Mouse (Mus musculus) forebrain, embryonic 12.5 days (tissue): Measurements from ENCODE around the gene Gab2. TPM values are rescaled to one million over a fixed set of nuclear protein-coding genes. Genes with fewer than 3 reads are reported as not detected.

Experiments used
- ATAC-seq: fragments of 200-750 bp; cut with Nextera tagmentation; 2 replicates; pipeline ENCODE4 v1.8.0; 2017; ENCODE audit warnings: moderate TSS enrichment; ENCODE audit not compliant: low FRiP score
- H3K27ac ChIP-seq: fragments of 300-500 bp; sonication (generic); 2 replicates; pipeline ENCODE4 v1.5.1; 2016; ENCODE audit warnings: mild to moderate bottlenecking
- H3K27me3 ChIP-seq: fragments of 300-500 bp; sonication (generic); 2 replicates; pipeline ENCODE4 v1.6.1; 2016; ENCODE audit warnings: mild to moderate bottlenecking
- H3K36me3 ChIP-seq: fragments of 300-500 bp; sonication (generic); replicated peaks from 2 replicates; pipeline ENCODE4 v1.6.1; 2016; ENCODE audit warnings: mild to moderate bottlenecking
- H3K4me1 ChIP-seq: fragments of 300-500 bp; sonication (generic); 2 replicates; pipeline ENCODE4 v1.6.1; 2016
- H3K4me2 ChIP-seq: fragments of 300-500 bp; sonication (generic); 2 replicates; pipeline ENCODE4 v1.6.1; 2016; ENCODE audit warnings: mild to moderate bottlenecking, moderate library complexity
- H3K4me3 ChIP-seq: fragments of 300-500 bp; sonication (generic); replicated peaks from 2 replicates; pipeline ENCODE4 v1.5.1; 2016; ENCODE audit warnings: mild to moderate bottlenecking
- H3K9ac ChIP-seq: fragments of 300-500 bp; sonication (generic); 2 replicates; pipeline ENCODE4 v1.6.1; 2016; ENCODE audit warnings: mild to moderate bottlenecking
- H3K9me3 ChIP-seq: fragments of 300-500 bp; sonication (generic); 2 replicates; pipeline ENCODE4 v1.6.1; 2016
- WGBS: fragments of 180-500 bp; shearing (Covaris S2); methylation state at CpG from one replicate; pipeline ENCODE4 v1.1.7; 2016; 5-methylcytosine and 5-hydroxymethylcytosine counted together
- polyA plus RNA-seq: library from polyadenylated mRNA; unstranded; fragments of >200 nt; fragmentation: Nextera tagmentation; extraction: Ambion mirVana; gene quantifications from 2 replicates; pipeline ENCODE4 v1.2.1, GENCODE M21; 2016

Gene Gab2
- polyA plus RNA-seq, 1 experiment from 2014 or later = 10.1 TPM

- no peaks in the 10 kb centered on the region for H3K36me3 ChIP-seq
- no peak overlapping the region for H3K4me2 ChIP-seq
- no peak overlapping the region for H3K27ac ChIP-seq
- no peak overlapping the region for H3K4me3 ChIP-seq
- peaks cover 26% of the 10 kb centered on the region for H3K4me1 ChIP-seq
- H3K9me3 ChIP-seq = no peaks in the 10 kb centered on the region
- no peak overlapping the region for H3K9ac ChIP-seq
- WGBS = 87% methylated on average over 3 of the region's 3 CpGs
- peaks cover 30% of the 10 kb centered on the region for H3K27me3 ChIP-seq
- ATAC-seq = no peak
Observed at GRCm38 (mm10) chr7:97329676-97330075, 248.3 kb downstream of the Gab2 start.

- Histone ChIP-seq H3K4me2 (peak overlapping the region; percentile 82), H3K4me1 (peaks cover 18% of the 10 kb centered on the region), H3K36me3 (no peaks in the 10 kb centered on the region), H3K27ac (no peak overlapping the region; the same call in 1 of the 2 replicates), H3K4me3 (peak overlapping the region; percentile 78), H3K27me3 (peaks cover 15% of the 10 kb centered on the region), H3K9me3 (no peaks in the 10 kb centered on the region), H3K9ac (peak overlapping the region; percentile 70)
- WGBS = 68% methylated on average over 11 of the region's 11 CpGs
- ATAC-seq = no peak
Observed at GRCm38 (mm10) chr7:97330931-97331645, 249.7 kb downstream of the Gab2 start.

GRCm38 (mm10) chr7:97331726-97332666 lies 250.6 kb downstream of the Gab2 start, which contains the start of the genes Usp35 and Kctd21:
Gene Usp35 (minus strand): TSS chr7:97332020.
Gene Kctd21 (plus strand): TSS chr7:97332327.
- ATAC-seq = peak; percentile 99
- peak within 1 kb of the TSS; percentile 82 for H3K4me2 ChIP-seq
- peak within 1 kb of the TSS; percentile 78 for H3K4me3 ChIP-seq
- peak within 1 kb of the TSS; percentile 43; the same call in 1 of the 2 replicates for H3K27ac ChIP-seq
- WGBS = under 1% methylated on average over 66 of the region's 68 CpGs
- peaks cover 18% of the 10 kb centered on the region for H3K4me1 ChIP-seq
- peak within 1 kb of the TSS; percentile 74 for H3K9ac ChIP-seq
- H3K9me3 ChIP-seq = no peaks in the 10 kb centered on the region
- no peaks in the 10 kb centered on the region for H3K36me3 ChIP-seq
- H3K27me3 ChIP-seq = peaks cover 6% of the 10 kb centered on the region

- Histone ChIP-seq H3K9ac (peak overlapping the region; percentile 74), H3K4me3 (peak overlapping the region; percentile 78), H3K27me3 (no peaks in the 10 kb centered on the region; the same call in 1 of the 2 replicates), H3K4me1 (peaks cover 18% of the 10 kb centered on the region), H3K27ac (no peak overlapping the region), H3K4me2 (peak overlapping the region; percentile 82), H3K36me3 (no peaks in the 10 kb centered on the region), H3K9me3 (no peaks in the 10 kb centered on the region)
- ATAC-seq = no peak
- WGBS = 3% methylated on average over 9 of the region's 9 CpGs
Observed at GRCm38 (mm10) chr7:97332667-97333041, 251.3 kb downstream of the Gab2 start.

GRCm38 (mm10) chr7:97333113-97333898 lies 251.9 kb downstream of the Gab2 start:
- Histone ChIP-seq H3K4me3 (peak overlapping the region; percentile 78), H3K27ac (no peak overlapping the region), H3K9me3 (no peaks in the 10 kb centered on the region), H3K27me3 (no peaks in the 10 kb centered on the region), H3K36me3 (no peaks in the 10 kb centered on the region), H3K4me2 (peak overlapping the region; percentile 82), H3K9ac (peak overlapping the region; percentile 74; the same call in 1 of the 2 replicates), H3K4me1 (peaks cover 18% of the 10 kb centered on the region)
- 86% methylated on average over 6 of the region's 6 CpGs for WGBS
- no peak for ATAC-seq

- WGBS = 94% methylated on average over 2 of the region's 2 CpGs
- Histone ChIP-seq H3K27ac (no peak overlapping the region), H3K4me3 (no peak overlapping the region), H3K36me3 (no peaks in the 10 kb centered on the region), H3K4me2 (no peak overlapping the region), H3K9ac (no peak overlapping the region), H3K4me1 (peaks cover 18% of the 10 kb centered on the region), H3K9me3 (no peaks in the 10 kb centered on the region), H3K27me3 (no peaks in the 10 kb centered on the region)
- no peak for ATAC-seq
Observed at GRCm38 (mm10) chr7:97334406-97334805, 253.0 kb downstream of the Gab2 start.

- no peak for ATAC-seq
- H3K4me2 ChIP-seq = no peak overlapping the region
- H3K36me3 ChIP-seq = no peaks in the 10 kb centered on the region
- 77% methylated on average over 1 of the region's 1 CpGs for WGBS
- H3K9me3 ChIP-seq = no peaks in the 10 kb centered on the region
- peaks cover 9% of the 10 kb centered on the region for H3K4me1 ChIP-seq
- no peak overlapping the region for H3K4me3 ChIP-seq
- no peaks in the 10 kb centered on the region for H3K27me3 ChIP-seq
- H3K27ac ChIP-seq = no peak overlapping the region
- no peak overlapping the region for H3K9ac ChIP-seq
Observed at GRCm38 (mm10) chr7:97336678-97337077, 255.3 kb downstream of the Gab2 start.

- no peak overlapping the region for H3K27ac ChIP-seq
- H3K4me1 ChIP-seq = no peaks in the 10 kb centered on the region
- H3K4me3 ChIP-seq = no peak overlapping the region
- ATAC-seq = no peak
- H3K9ac ChIP-seq = no peak overlapping the region
- no peaks in the 10 kb centered on the region for H3K36me3 ChIP-seq
- no peaks in the 10 kb centered on the region for H3K9me3 ChIP-seq
- H3K4me2 ChIP-seq = no peak overlapping the region
- no peaks in the 10 kb centered on the region for H3K27me3 ChIP-seq
- 87% methylated on average over 4 of the region's 4 CpGs for WGBS
Observed at GRCm38 (mm10) chr7:97338593-97338992, 257.2 kb downstream of the Gab2 start.

GRCm38 (mm10) chr7:97339623-97340022 lies 258.2 kb downstream of the Gab2 start:
- H3K27me3 ChIP-seq = no peaks in the 10 kb centered on the region
- WGBS = 89% methylated on average over 7 of the region's 7 CpGs
- H3K27ac ChIP-seq = no peak overlapping the region
- H3K9me3 ChIP-seq = no peaks in the 10 kb centered on the region
- H3K9ac ChIP-seq = no peak overlapping the region
- H3K4me2 ChIP-seq = no peak overlapping the region
- no peaks in the 10 kb centered on the region for H3K4me1 ChIP-seq
- H3K36me3 ChIP-seq = no peaks in the 10 kb centered on the region
- no peak for ATAC-seq
- no peak overlapping the region for H3K4me3 ChIP-seq

- Histone ChIP-seq H3K9me3 (no peaks in the 10 kb centered on the region), H3K27me3 (no peaks in the 10 kb centered on the region), H3K4me2 (no peak overlapping the region), H3K4me1 (peaks cover 2% of the 10 kb centered on the region; the same call in 1 of the 2 replicates), H3K27ac (no peak overlapping the region), H3K4me3 (no peak overlapping the region), H3K36me3 (no peaks in the 10 kb centered on the region), H3K9ac (no peak overlapping the region)
- WGBS = 67% methylated on average over 18 of the region's 18 CpGs
- no peak for ATAC-seq
Observed at GRCm38 (mm10) chr7:97340907-97341849, 259.8 kb downstream of the Gab2 start.

GRCm38 (mm10) chr7:97342961-97343360 lies 261.6 kb downstream of the Gab2 start:
- no peaks in the 10 kb centered on the region for H3K9me3 ChIP-seq
- no peaks in the 10 kb centered on the region for H3K36me3 ChIP-seq
- no peak for ATAC-seq
- no peak overlapping the region for H3K4me2 ChIP-seq
- H3K27me3 ChIP-seq = no peaks in the 10 kb centered on the region
- no peak overlapping the region for H3K4me3 ChIP-seq
- H3K27ac ChIP-seq = no peak overlapping the region
- no peak overlapping the region for H3K9ac ChIP-seq
- peaks cover 2% of the 10 kb centered on the region; the same call in 1 of the 2 replicates for H3K4me1 ChIP-seq
- 94% methylated on average over 2 of the region's 2 CpGs for WGBS
